30 mouse cellular contexts compared by ENCODE assay signal in genomic region chr11:9025211-9025610, GRCm38 (mm10). TPM values are rescaled to one million over a fixed set of nuclear protein-coding genes. Genes with fewer than 3 reads are reported as not detected.
DNase-seq lines count a peak whose midpoint lies in the region; ATAC-seq and TF ChIP-seq lines count a peak whose summit lies in the region.
"Had no signal": no experiment of that assay in that cellular context is flagged by ENCODE, and none has a peak within 500 bp of the region (broad histone marks: within the 10 kb centered on the region; RNA-seq: fewer than 3 reads in every experiment).

No protein-coding gene starts in this region.

- ATAC-seq in heart, embryonic 16.5 days (replicated peaks; ENCODE audit: extremely low read depth, insufficient read depth, low FRiP score), result peak; percentile 63; the same call in 1 of the 2 replicates
- ATAC-seq: activated CD4-positive, CD25-positive, alpha-beta regulatory T cell, adult 4 months; forebrain, embryonic 15.5 days; hindbrain, embryonic 16.5 days; inflammation-experienced regulatory T-cells, adult 6 months; intestine, postnatal 0 days; Patski had no signal

- no peak for TF ChIP-seq CTCF in lung, adult 2 months (IDR thresholded peaks at IDR 0.05; ENCODE audit: insufficient read depth, low read length)

- no peaks in the 10 kb centered on the region for H3K36me3 ChIP-seq in heart, embryonic 16.5 days (ENCODE audit: control insufficient read depth, insufficient read depth)
- H3K36me3 ChIP-seq: embryonic facial prominence, embryonic 15.5 days; forebrain, embryonic 10.5 days; forebrain, embryonic 15.5 days; hindbrain, embryonic 12.5 days had no signal

- no peak overlapping the region for H3K4me3 ChIP-seq in heart, embryonic 16.5 days (ENCODE audit: low read length)
- H3K4me3 ChIP-seq in lung, adult 2 months (replicated peaks; ENCODE audit: extremely low read depth, low read depth, low read length), result no peak overlapping the region
- H3K4me3 ChIP-seq: embryonic facial prominence, embryonic 15.5 days; erythroblast, embryonic 14.5 days; forebrain, embryonic 10.5 days; forebrain, embryonic 15.5 days; hindbrain, embryonic 12.5 days had no signal

- WGBS in heart, embryonic 16.5 days, result 53% methylated on average over 3 of the region's 3 CpGs
- 51% methylated on average over 3 of the region's 3 CpGs for WGBS in lung, adult 2 months

- H3K4me1 ChIP-seq in heart, embryonic 16.5 days (ENCODE audit: control insufficient read depth, insufficient read depth, low read length), result no peaks in the 10 kb centered on the region
- H3K4me1 ChIP-seq in lung, adult 2 months (ENCODE audit: control insufficient read depth, insufficient read depth, low read length), result no peaks in the 10 kb centered on the region
- H3K4me1 ChIP-seq: embryonic facial prominence, embryonic 15.5 days; forebrain, embryonic 10.5 days; forebrain, embryonic 15.5 days; hindbrain, embryonic 12.5 days had no signal

- intact Hi-C loops in heart, postnatal 25 days (cut with DNase I), result no loop called here

- TF ChIP-seq POLR2A in lung, adult 2 months (IDR thresholded peaks at IDR 0.05; ENCODE audit: borderline replicate concordance, extremely low read depth, low read depth, low read length), result no peak

- H3K9ac ChIP-seq in heart, embryonic 16.5 days (ENCODE audit: low read length), result no peak overlapping the region
- H3K9ac ChIP-seq: embryonic facial prominence, embryonic 15.5 days; forebrain, embryonic 15.5 days; hindbrain, embryonic 12.5 days had no signal

- no peaks in the 10 kb centered on the region for H3K9me3 ChIP-seq in heart, embryonic 16.5 days (replicated peaks; ENCODE audit: control insufficient read depth, low read length)
- H3K9me3 ChIP-seq: embryonic facial prominence, embryonic 15.5 days; forebrain, embryonic 10.5 days; forebrain, embryonic 15.5 days; hindbrain, embryonic 12.5 days had no signal

- peak overlapping the region; percentile 59 for H3K27ac ChIP-seq in heart, embryonic 16.5 days (ENCODE audit: low read length)
- H3K27ac ChIP-seq: embryonic facial prominence, embryonic 15.5 days; forebrain, embryonic 10.5 days; forebrain, embryonic 15.5 days; hindbrain, embryonic 12.5 days had no signal

- no peak overlapping the region for H3K4me2 ChIP-seq in heart, embryonic 16.5 days (ENCODE audit: low read depth, low read length)
- H3K4me2 ChIP-seq: embryonic facial prominence, embryonic 15.5 days; forebrain, embryonic 15.5 days; hindbrain, embryonic 12.5 days had no signal

- DNase-seq in heart, adult 18-20 months, result peak; percentile 36 to 68
- DNase-seq in heart, postnatal 25 days (ENCODE audit: low spot score), result no peak
- DNase-seq in heart, adult 9 months (ENCODE audit: low spot score in 2 of 2), result peak; percentile 21 to 46
- DNase-seq in heart, postnatal 4 days, result peak; percentile 40
- DNase-seq in MN1 (ENCODE audit: low spot score), result no peak
- DNase-seq in lung, adult 2 months, result no peak
- DNase-seq: adrenal gland, adult 2 months; adrenal gland, postnatal 25 days; cerebellum, adult 18-20 months; cerebellum, postnatal 14 days; embryo, embryonic 11 days; gastrocnemius, postnatal 36 days; kidney, adult 8-10 months had no signal

- no peaks in the 10 kb centered on the region for H3K27me3 ChIP-seq in heart, embryonic 16.5 days (ENCODE audit: control insufficient read depth, insufficient read depth, low read length)
- H3K27me3 ChIP-seq: embryonic facial prominence, embryonic 15.5 days; forebrain, embryonic 15.5 days; hindbrain, embryonic 12.5 days had no signal

RNA-seq across cellular contexts. Expression of gene Hus1, which starts 14.2 kb away (rescaled TPM):
- 10 to 100 TPM; 10.4 to 10.7 TPM for total RNA-seq in heart, adult 18-20 months (2021)
- 10 to 100 TPM; 12.1 TPM for total RNA-seq in heart, postnatal 25 days (2021)
- 13.2 and 13.3 TPM in 2 replicates for polyA plus RNA-seq in heart, embryonic 16.5 days (2015; fragmentation: Nextera tagmentation; extraction: Ambion mirVana)
- total RNA-seq in heart, postnatal 4 days (2021), result 10 to 100 TPM; 17.4 to 17.6 TPM
- polyA plus RNA-seq in lung, adult 2 months (2012; rRNA removed), result 9.1 and 11.5 TPM in 2 replicates

RNA-seq across cellular contexts. Expression of gene Gm11992, which starts 23.2 kb away (rescaled TPM):
- total RNA-seq in heart, adult 18-20 months (2021), result 1 to 10 TPM in 1 of 2 experiments, under 1 TPM in 1; 0.57 to 1.0 TPM
- total RNA-seq in heart, postnatal 25 days (2021), result under 1 TPM; 0.57 to 0.61 TPM
- 5.5 and 6.0 TPM in 2 replicates for polyA plus RNA-seq in heart, embryonic 16.5 days (2015; fragmentation: Nextera tagmentation; extraction: Ambion mirVana)
- 1 to 10 TPM; 3.7 to 4.4 TPM for total RNA-seq in heart, postnatal 4 days (2021)
- polyA plus RNA-seq in lung, adult 2 months (2012; rRNA removed), result 4.4 and 6.4 TPM in 2 replicates
- total RNA-seq: gastrocnemius, adult 8-10 months; gastrocnemius, postnatal 36 days; MEL had no signal
- polyA plus RNA-seq: activated CD4-positive, CD25-positive, alpha-beta regulatory T cell, adult 4 months; C2C12; erythroblast, embryonic 14.5 days had no signal

RNA-seq across cellular contexts. Expression of gene Sun3, which starts 23.6 kb away (rescaled TPM):
- total RNA-seq in heart, adult 18-20 months (2021), result 1 to 10 TPM; 2.4 to 2.8 TPM
- total RNA-seq in heart, postnatal 25 days (2021), result 1 to 10 TPM; 1.8 to 2.4 TPM
- polyA plus RNA-seq in heart, embryonic 16.5 days (2015; fragmentation: Nextera tagmentation; extraction: Ambion mirVana), result 0.85 and 1.2 TPM in 2 replicates
- 1 to 10 TPM; 6.9 to 8.7 TPM for total RNA-seq in heart, postnatal 4 days (2021)
- polyA plus RNA-seq in lung, adult 2 months (2012; rRNA removed), result 0.13 TPM in 1 of 2 replicates, not detected in the other
- total RNA-seq: adrenal gland, adult 2 months; adrenal gland, postnatal 25 days; common myeloid progenitor, adult 5-6 weeks; gastrocnemius, adult 8-10 months; gastrocnemius, postnatal 36 days; MEL had no signal
- polyA plus RNA-seq: activated CD4-positive, CD25-positive, alpha-beta regulatory T cell, adult 4 months; adrenal gland, adult 2 months; C2C12; erythroblast, embryonic 14.5 days; forebrain, embryonic 10.5 days; forebrain, embryonic 15.5 days; inflammation-experienced regulatory T-cells, adult 6 months had no signal

RNA-seq across cellular contexts. Expression of gene Pkd1l1, which starts 52.1 kb away (rescaled TPM):
- total RNA-seq in heart, adult 18-20 months (2021), result not detected
- total RNA-seq in heart, postnatal 25 days (2021), result not detected
- polyA plus RNA-seq in heart, embryonic 16.5 days (2015; fragmentation: Nextera tagmentation; extraction: Ambion mirVana), result 0.06 and 0.16 TPM in 2 replicates
- total RNA-seq in heart, postnatal 4 days (2021), result under 1 TPM in 1 of 2 experiments, not detected in 1; 0.05 TPM
- polyA plus RNA-seq in lung, adult 2 months (2012; rRNA removed), result 0.08 and 0.52 TPM in 2 replicates
- total RNA-seq: common myeloid progenitor, adult 5-6 weeks; gastrocnemius, adult 8-10 months; gastrocnemius, postnatal 36 days; heart, postnatal 36 days; MEL had no signal
- polyA plus RNA-seq: activated CD4-positive, CD25-positive, alpha-beta regulatory T cell, adult 4 months; embryonic facial prominence, embryonic 11.5 days; forebrain, embryonic 10.5 days; intestine, postnatal 0 days had no signal

Comparison
In these comparisons a context has a peak if more than half of its experiments do, and no peak if none do; other contexts are left out.
1. DNase-seq: peak in heart, adult 18-20 months (2 of 2), heart, adult 9 months (2 of 2) and heart, postnatal 4 days (single experiment); none in heart, postnatal 25 days (single experiment), MN1 (single experiment) and lung, adult 2 months (single experiment).